Mouse (Mus musculus) Muller cell, postnatal 12 days (primary cell): ENCODE measurements around the gene Usp20.
A peak's percentile ranks its signal among the peaks of the same experiment; 100 is the strongest.
"Not testable (repeated sequence)": the region's sequence is repeated elsewhere in the genome, so short reads cannot be mapped to it uniquely, and the experiment has no call there.

Experiments
- DNase-seq: peaks from one replicate; pipeline ENCODE4 v3.0.0-alpha.2; 2015; ENCODE audit errors: inconsistent ontology term

The Usp20 gene

GRCm38 (mm10) chr2:30981790-30982513 is at the start of gene Usp20, which contains the start of gene BC005624:
TSS of gene Usp20 (plus strand) at chr2:30982279.
TSS of gene BC005624 (minus strand) at chr2:30982201.
- peak; percentile 100 for DNase-seq

- DNase-seq = no peak
Observed at GRCm38 (mm10) chr2:30933032-30933431, 49.0 kb upstream of the Usp20 start.

GRCm38 (mm10) chr2:30933917-30934450 is 48.1 kb upstream of the Usp20 start:
- peak; percentile 60 for DNase-seq

- DNase-seq = no peak
Observed at GRCm38 (mm10) chr2:30936808-30937207, 45.3 kb upstream of the Usp20 start.

GRCm38 (mm10) chr2:30937731-30938130 is 44.3 kb upstream of the Usp20 start:
- DNase-seq = no peak

GRCm38 (mm10) chr2:30938574-30938991 is 43.5 kb upstream of the Usp20 start:
- no peak for DNase-seq

- no peak for DNase-seq
Observed at GRCm38 (mm10) chr2:30941586-30941985, 40.5 kb upstream of the Usp20 start.

- not testable (repeated sequence) for DNase-seq
Observed at GRCm38 (mm10) chr2:30942116-30942515, 40.0 kb upstream of the Usp20 start.

- DNase-seq = peak; percentile 79
Observed at GRCm38 (mm10) chr2:30942603-30943011, 39.5 kb upstream of the Usp20 start.

GRCm38 (mm10) chr2:30952457-30952823 is 29.6 kb upstream of the Usp20 start:
- no peak for DNase-seq

- DNase-seq = peak; percentile 84
Observed at GRCm38 (mm10) chr2:30952824-30953490, 29.1 kb upstream of the Usp20 start, which contains the start of gene Tor1b. TSS of gene Tor1b (plus strand) at chr2:30952959.

- DNase-seq = no peak
Observed at GRCm38 (mm10) chr2:30954797-30955196, 27.3 kb upstream of the Usp20 start.

- DNase-seq = no peak
Observed at GRCm38 (mm10) chr2:30957511-30957910, 24.6 kb upstream of the Usp20 start.

GRCm38 (mm10) chr2:30958726-30959125 is 23.4 kb upstream of the Usp20 start:
- DNase-seq = no peak

GRCm38 (mm10) chr2:30959856-30960255 is 22.2 kb upstream of the Usp20 start:
- no peak for DNase-seq

GRCm38 (mm10) chr2:30962570-30963254 is 19.4 kb upstream of the Usp20 start:
- no peak for DNase-seq

GRCm38 (mm10) chr2:30965627-30966026 is 16.5 kb upstream of the Usp20 start:
- no peak for DNase-seq

- DNase-seq = no peak
Observed at GRCm38 (mm10) chr2:30966826-30967225, 15.3 kb upstream of the Usp20 start.

- DNase-seq = peak; percentile 84
Observed at GRCm38 (mm10) chr2:30967352-30968327, 14.4 kb upstream of the Usp20 start, which contains the start of gene Tor1a. TSS of gene Tor1a (minus strand) at chr2:30967933.

- DNase-seq = no peak
Observed at GRCm38 (mm10) chr2:30983024-30983423, 945 bp downstream of the Usp20 start.
